Mouse (Mus musculus) erythroblast, adult 5-6 weeks (primary cell): ENCODE results near the gene Ifnz. TPM values are rescaled to one million over a fixed set of nuclear protein-coding genes. Genes with fewer than 3 reads are reported as not detected.
"Not testable (repeated sequence)": the region's sequence is repeated elsewhere in the genome, so short reads cannot be mapped to it uniquely, and the experiment has no call there.

Source experiments
- ATAC-seq: replicated peaks from 2 replicates; pipeline ENCODE4 v1.8.0; 2016; ENCODE audit warnings: moderate number of reproducible peaks, mild to moderate bottlenecking, moderate TSS enrichment, inconsistent platforms; ENCODE audit not compliant: poor library complexity, low FRiP score, severe bottlenecking
- total RNA-seq, 2 experiments: library from RNA; stranded (forward) in 1 of 2; stranded (reverse) in 1 of 2; fragments of 150-400 nt in 1 of 2; fragments of 200-764, 138-1000 nt in 1 of 2; gene quantifications; 2 replicates each; pipeline versions ENCODE4 v1.2.3 to v1.2.4; 2015 to 2017; ENCODE audit warnings: low replicate concordance in 2 of 2

The Ifnz gene
- not detected in 2 replicates for total RNA-seq (2015; ENCODE audit: low replicate concordance)
- not detected in 2 replicates for total RNA-seq (2017; ENCODE audit: low replicate concordance)

GRCm38 (mm10) chr4:88781831-88782230 lies at the start of gene Ifnz:
Ifnz (plus strand) TSS chr4:88782131.
- not testable (repeated sequence) for ATAC-seq

GRCm38 (mm10) chr4:88738480-88738879 lies 43.5 kb upstream of the Ifnz start:
- peak; percentile 81 for ATAC-seq

- ATAC-seq, result no peak
Measured at GRCm38 (mm10) chr4:88739036-88739435, 42.9 kb upstream of the Ifnz start.

GRCm38 (mm10) chr4:88741426-88741825 lies 40.5 kb upstream of the Ifnz start:
- ATAC-seq, result no peak

- ATAC-seq, result no peak
Measured at GRCm38 (mm10) chr4:88742771-88743371, 39.1 kb upstream of the Ifnz start.

- ATAC-seq, result no peak
Measured at GRCm38 (mm10) chr4:88744207-88744606, 37.7 kb upstream of the Ifnz start.

GRCm38 (mm10) chr4:88749926-88750325 lies 32.0 kb upstream of the Ifnz start:
- ATAC-seq, result no peak

- not testable (repeated sequence) for ATAC-seq
Measured at GRCm38 (mm10) chr4:88754818-88755340, 27.1 kb upstream of the Ifnz start, which contains the start of gene Gm13271. Gm13271 (plus strand) TSS chr4:88754868.

- ATAC-seq, result not testable (repeated sequence)
Measured at GRCm38 (mm10) chr4:88756581-88757513, 25.1 kb upstream of the Ifnz start.

- ATAC-seq, result peak; percentile 97
Measured at GRCm38 (mm10) chr4:88757628-88758031, 24.3 kb upstream of the Ifnz start.

- ATAC-seq, result not testable (repeated sequence)
Measured at GRCm38 (mm10) chr4:88758751-88759150, 23.2 kb upstream of the Ifnz start.

GRCm38 (mm10) chr4:88759610-88760268 lies 22.2 kb upstream of the Ifnz start, which contains the start of gene Gm13283:
Gm13283 (plus strand) TSS chr4:88760119.
- ATAC-seq, result not testable (repeated sequence)

GRCm38 (mm10) chr4:88760431-88760830 lies 21.5 kb upstream of the Ifnz start:
- ATAC-seq, result not testable (repeated sequence)

- ATAC-seq, result not testable (repeated sequence)
Measured at GRCm38 (mm10) chr4:88761776-88762175, 20.2 kb upstream of the Ifnz start.

GRCm38 (mm10) chr4:88762341-88762740 lies 19.6 kb upstream of the Ifnz start:
- ATAC-seq, result not testable (repeated sequence)

- ATAC-seq, result not testable (repeated sequence)
Measured at GRCm38 (mm10) chr4:88763384-88764018, 18.4 kb upstream of the Ifnz start.

- not testable (repeated sequence) for ATAC-seq
Measured at GRCm38 (mm10) chr4:88773534-88773933, 8.4 kb upstream of the Ifnz start, which contains the start of gene Gm13290. Gm13290 (plus strand) TSS chr4:88773834.

GRCm38 (mm10) chr4:88776622-88777021 lies 5.3 kb upstream of the Ifnz start, which contains the start of gene Gm13289:
Gm13289 (plus strand) TSS chr4:88776922.
- not testable (repeated sequence) for ATAC-seq

GRCm38 (mm10) chr4:88779550-88779949 lies 2.4 kb upstream of the Ifnz start, which contains the start of gene Gm13272:
Gm13272 (plus strand) TSS chr4:88779850.
- ATAC-seq, result not testable (repeated sequence)
